Mouse (Mus musculus) forebrain, postnatal 0 days (tissue): Measurements from ENCODE around the gene Togaram2. TPM values are rescaled to one million over a fixed set of nuclear protein-coding genes. Genes with fewer than 3 reads are reported as not detected.

ENCODE experiments used
- ATAC-seq: fragments of 200-750 bp; cut with Nextera tagmentation; 2 replicates; pipeline ENCODE4 v1.8.0; 2017; ENCODE audit warnings: mild to moderate bottlenecking, moderate library complexity
- DNase-seq: peaks from one replicate; pipeline ENCODE4 v3.0.0-alpha.2; 2015
- H3K27ac ChIP-seq: fragments of 300-500 bp; sonication (generic); 2 replicates; pipeline ENCODE4 v1.5.1; 2014; ENCODE audit warnings: low read depth, mild to moderate bottlenecking, antibody characterized with exemption, low read length, moderate library complexity, mixed read lengths
- H3K27me3 ChIP-seq: fragments of 300-500 bp; sonication (generic); 2 replicates; pipeline ENCODE4 v1.6.1; 2014; ENCODE audit warnings: mild to moderate bottlenecking, low read length, mixed read lengths; ENCODE audit not compliant: insufficient read depth
- H3K36me3 ChIP-seq: fragments of 300-500 bp; sonication (generic); 2 replicates; pipeline ENCODE4 v1.6.1; 2014; ENCODE audit warnings: mild to moderate bottlenecking, moderate library complexity; ENCODE audit not compliant: insufficient read depth
- H3K4me1 ChIP-seq: fragments of 300-500 bp; sonication (generic); 2 replicates; pipeline ENCODE4 v1.6.1; 2014; ENCODE audit warnings: antibody characterized with exemption; ENCODE audit not compliant: insufficient read depth
- H3K4me2 ChIP-seq: fragments of 300-500 bp; sonication (generic); 2 replicates; pipeline ENCODE4 v1.6.1; 2014; ENCODE audit warnings: low read depth, mild to moderate bottlenecking, moderate library complexity
- H3K4me3 ChIP-seq: fragments of 300-500 bp; sonication (generic); 2 replicates; pipeline ENCODE4 v1.5.1; 2014; ENCODE audit warnings: low read depth, low read length, mixed read lengths
- H3K9ac ChIP-seq: fragments of 300-500 bp; sonication (generic); 2 replicates; pipeline ENCODE4 v1.6.1; 2014; ENCODE audit warnings: mild to moderate bottlenecking
- H3K9me3 ChIP-seq: fragments of 300-500 bp; sonication (generic); 2 replicates; pipeline ENCODE4 v1.6.1; 2016; ENCODE audit warnings: low read length
- CTCF ChIP-seq: sonication (generic); IDR thresholded peaks from 2 replicates; pipeline ENCODE4 v1.5.1; 2016; ENCODE audit warnings: antibody characterized with exemption, control low read depth, low read depth
- WGBS: fragments of 180-500 bp; shearing (Covaris S2); extraction: QIAGEN DNeasy Blood & Tissue Kit; methylation state at CpG from one replicate; pipeline ENCODE4 v1.1.7; 2014; 5-methylcytosine and 5-hydroxymethylcytosine counted together
- polyA plus RNA-seq: library from polyadenylated mRNA; unstranded; fragments of >200 nt; fragmentation: Nextera tagmentation; extraction: Ambion mirVana; gene quantifications from 2 replicates; pipeline ENCODE4 v1.2.1, GENCODE M21; 2015
- total RNA-seq: library from RNA; depleted of rRNA; stranded (reverse); fragments of >200 nt; gene quantifications from 2 replicates; pipeline ENCODE4 v1.2.3, GENCODE M21; 2014

The Togaram2 gene
- total and polyA plus RNA-seq, 2 experiments from 2014 or later, result 1.3 to 4.0 TPM

GRCm38 (mm10) chr17:71681666-71682065 lies 8.6 kb downstream of the Togaram2 start:
- 77% methylated on average over 14 of the region's 14 CpGs for WGBS
- no peaks in the 10 kb centered on the region for H3K27me3 ChIP-seq
- H3K9me3 ChIP-seq, result no peaks in the 10 kb centered on the region
- H3K27ac ChIP-seq, result no peak overlapping the region
- no peak for TF ChIP-seq CTCF
- no peak overlapping the region for H3K9ac ChIP-seq
- no peaks in the 10 kb centered on the region for H3K4me1 ChIP-seq
- no peak overlapping the region for H3K4me2 ChIP-seq
- ATAC-seq (no peak), DNase-seq (no peak)
- no peak overlapping the region for H3K4me3 ChIP-seq
- no peaks in the 10 kb centered on the region for H3K36me3 ChIP-seq

- DNase-seq (no peak), ATAC-seq (no peak)
- no peak overlapping the region for H3K4me2 ChIP-seq
- H3K36me3 ChIP-seq, result no peaks in the 10 kb centered on the region
- 92% methylated on average over 4 of the region's 4 CpGs for WGBS
- H3K9ac ChIP-seq, result no peak overlapping the region
- TF ChIP-seq CTCF, result no peak
- H3K4me1 ChIP-seq, result no peaks in the 10 kb centered on the region
- H3K9me3 ChIP-seq, result no peaks in the 10 kb centered on the region
- H3K27ac ChIP-seq, result no peak overlapping the region
- no peaks in the 10 kb centered on the region for H3K27me3 ChIP-seq
- H3K4me3 ChIP-seq, result no peak overlapping the region
These were observed 9.3 kb downstream of the Togaram2 start for GRCm38 (mm10) chr17:71682379-71682778.

GRCm38 (mm10) chr17:71683281-71683680 lies 10.2 kb downstream of the Togaram2 start:
- Histone ChIP-seq H3K4me2 (no peak overlapping the region), H3K9me3 (no peaks in the 10 kb centered on the region), H3K4me3 (no peak overlapping the region), H3K4me1 (no peaks in the 10 kb centered on the region), H3K36me3 (no peaks in the 10 kb centered on the region), H3K27ac (no peak overlapping the region), H3K9ac (no peak overlapping the region), H3K27me3 (no peaks in the 10 kb centered on the region)
- DNase-seq, result no peak
- no peak for TF ChIP-seq CTCF
- WGBS, result 89% methylated on average over 6 of the region's 6 CpGs
- no peak for ATAC-seq

- Histone ChIP-seq H3K4me3 (no peak overlapping the region), H3K9ac (no peak overlapping the region), H3K4me1 (no peaks in the 10 kb centered on the region), H3K27ac (no peak overlapping the region), H3K36me3 (no peaks in the 10 kb centered on the region), H3K4me2 (no peak overlapping the region), H3K27me3 (no peaks in the 10 kb centered on the region), H3K9me3 (no peaks in the 10 kb centered on the region)
- ATAC-seq (no peak), DNase-seq (no peak)
- WGBS, result 22% methylated on average over 5 of the region's 5 CpGs
- TF ChIP-seq CTCF, result no peak
These were observed 11.1 kb downstream of the Togaram2 start for GRCm38 (mm10) chr17:71684103-71684608.

GRCm38 (mm10) chr17:71687436-71687835 lies 14.4 kb downstream of the Togaram2 start:
- Histone ChIP-seq H3K9ac (no peak overlapping the region), H3K9me3 (no peaks in the 10 kb centered on the region), H3K4me2 (no peak overlapping the region), H3K36me3 (no peaks in the 10 kb centered on the region), H3K4me3 (no peak overlapping the region), H3K27ac (no peak overlapping the region), H3K27me3 (no peaks in the 10 kb centered on the region), H3K4me1 (peaks cover 6% of the 10 kb centered on the region; the same call in 1 of the 2 replicates)
- DNase-seq (no peak), ATAC-seq (no peak)
- no peak for TF ChIP-seq CTCF
- 69% methylated on average over 9 of the region's 9 CpGs for WGBS

GRCm38 (mm10) chr17:71689903-71690302 lies 16.8 kb downstream of the Togaram2 start:
- no peaks in the 10 kb centered on the region for H3K9me3 ChIP-seq
- H3K4me3 ChIP-seq, result no peak overlapping the region
- DNase-seq (no peak), ATAC-seq (no peak)
- 86% methylated on average over 5 of the region's 5 CpGs for WGBS
- peaks cover 6% of the 10 kb centered on the region; the same call in 1 of the 2 replicates for H3K4me1 ChIP-seq
- no peak for TF ChIP-seq CTCF
- no peaks in the 10 kb centered on the region for H3K27me3 ChIP-seq
- H3K36me3 ChIP-seq, result no peaks in the 10 kb centered on the region
- no peak overlapping the region for H3K9ac ChIP-seq
- H3K27ac ChIP-seq, result no peak overlapping the region
- no peak overlapping the region for H3K4me2 ChIP-seq

- Histone ChIP-seq H3K4me3 (no peak overlapping the region), H3K27me3 (no peaks in the 10 kb centered on the region), H3K9ac (no peak overlapping the region), H3K4me2 (no peak overlapping the region), H3K4me1 (peaks cover 6% of the 10 kb centered on the region; the same call in 1 of the 2 replicates), H3K27ac (no peak overlapping the region), H3K36me3 (no peaks in the 10 kb centered on the region), H3K9me3 (no peaks in the 10 kb centered on the region)
- ATAC-seq, result peak; percentile 48
- no peak for TF ChIP-seq CTCF
- 50% methylated on average over 11 of the region's 11 CpGs for WGBS
- DNase-seq, result no peak
These were observed 18.4 kb downstream of the Togaram2 start for GRCm38 (mm10) chr17:71691361-71691875.

- Histone ChIP-seq H3K4me3 (no peak overlapping the region), H3K4me2 (no peak overlapping the region), H3K9me3 (no peaks in the 10 kb centered on the region), H3K27me3 (no peaks in the 10 kb centered on the region), H3K36me3 (no peaks in the 10 kb centered on the region), H3K27ac (no peak overlapping the region), H3K4me1 (peaks cover 6% of the 10 kb centered on the region; the same call in 1 of the 2 replicates), H3K9ac (no peak overlapping the region)
- DNase-seq (no peak), ATAC-seq (no peak)
- TF ChIP-seq CTCF, result no peak
- WGBS, result 55% methylated on average over 5 of the region's 5 CpGs
These were observed 20.3 kb downstream of the Togaram2 start for GRCm38 (mm10) chr17:71693313-71693712.
